Mouse (Mus musculus) large intestine, adult 2 months (tissue): ENCODE measurements at regions not wholly inside any gene's neighbourhood (a gene's known extent, or its start where the extent isn't known, plus 50 kb on each side); places are given as distances from the start of the nearest gene placed in this dataset.

Source experiments
- DNase-seq: peaks from one replicate; pipeline ENCODE4 v3.0.0-alpha.2; 2012; ENCODE audit warnings: low read depth, low spot score
- WGBS: fragments of 180-500 bp; shearing (Covaris S2); methylation state at CpG from one replicate; pipeline ENCODE4 v1.1.7; 2018; 5-methylcytosine and 5-hydroxymethylcytosine counted together

DNA sequence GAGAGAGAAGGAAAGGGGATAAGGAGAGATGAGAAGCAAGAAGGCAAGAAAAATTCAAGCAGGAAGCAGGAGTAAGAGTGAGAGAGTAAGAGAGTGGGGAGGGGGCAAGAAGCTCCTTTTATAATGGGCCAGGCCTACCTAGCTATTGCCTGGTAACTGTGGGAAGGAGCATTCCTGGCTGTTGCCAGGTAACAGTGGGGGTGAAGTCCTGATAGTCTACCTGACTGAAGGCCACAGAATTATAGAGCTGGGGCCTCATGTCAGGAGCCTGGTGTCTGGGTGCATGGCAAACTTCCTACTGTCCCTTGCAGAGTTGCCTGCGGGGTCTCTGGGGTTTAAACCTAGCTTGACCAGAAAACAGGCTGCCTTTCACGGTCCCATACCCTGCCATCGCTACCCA lies 107.0 kb upstream of the Prep start:
- no peak for DNase-seq
- WGBS: 92% methylated on average over 3 of the region's 3 CpGs

DNA sequence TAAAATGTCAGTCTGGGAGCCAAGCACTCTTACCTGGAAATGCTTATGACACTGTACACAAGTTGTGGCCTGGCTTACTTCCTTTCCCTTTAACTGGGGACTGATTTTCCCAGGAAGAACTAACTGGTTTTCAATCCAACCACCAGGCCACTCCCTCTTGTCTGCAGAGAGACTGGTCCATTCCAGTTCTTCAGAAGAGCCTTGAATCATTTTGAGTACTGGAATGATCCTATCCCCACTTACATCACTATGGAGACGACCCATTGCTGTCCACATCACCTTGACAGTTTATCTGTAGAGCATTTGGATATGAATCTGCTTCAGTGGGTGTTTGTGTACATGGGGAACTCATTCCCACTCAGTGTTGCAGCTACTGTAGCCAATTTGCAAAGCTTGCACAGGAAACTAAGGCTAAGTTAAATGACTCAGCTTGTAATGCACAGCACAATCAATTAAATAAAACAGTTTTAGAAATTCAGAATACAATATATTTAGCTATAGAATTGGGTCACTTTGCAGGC lies 121.7 kb upstream of the Prep start:
- no peak for DNase-seq
- WGBS: 57% methylated on average over 1 of the region's 1 CpGs

DNA sequence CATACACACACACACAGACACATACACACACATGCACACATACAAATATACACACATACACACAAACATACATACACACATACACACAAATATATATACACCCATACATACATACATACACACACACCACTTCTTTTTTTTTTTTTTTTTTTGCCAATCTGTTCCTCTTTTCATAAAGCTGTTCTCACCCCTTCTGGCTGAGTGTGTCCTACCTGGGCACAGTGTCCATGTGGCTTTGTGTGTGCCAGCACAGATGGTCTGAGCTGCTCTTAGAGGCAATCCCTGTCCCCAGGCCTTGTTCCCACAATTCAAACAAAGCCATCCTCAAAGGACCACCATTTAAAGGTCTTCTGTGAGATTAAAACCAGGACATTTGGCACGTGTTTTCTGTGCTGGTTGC lies 127.6 kb upstream of the Prep start:
- 62% methylated on average over 1 of the region's 1 CpGs for WGBS
- no peak for DNase-seq

DNA sequence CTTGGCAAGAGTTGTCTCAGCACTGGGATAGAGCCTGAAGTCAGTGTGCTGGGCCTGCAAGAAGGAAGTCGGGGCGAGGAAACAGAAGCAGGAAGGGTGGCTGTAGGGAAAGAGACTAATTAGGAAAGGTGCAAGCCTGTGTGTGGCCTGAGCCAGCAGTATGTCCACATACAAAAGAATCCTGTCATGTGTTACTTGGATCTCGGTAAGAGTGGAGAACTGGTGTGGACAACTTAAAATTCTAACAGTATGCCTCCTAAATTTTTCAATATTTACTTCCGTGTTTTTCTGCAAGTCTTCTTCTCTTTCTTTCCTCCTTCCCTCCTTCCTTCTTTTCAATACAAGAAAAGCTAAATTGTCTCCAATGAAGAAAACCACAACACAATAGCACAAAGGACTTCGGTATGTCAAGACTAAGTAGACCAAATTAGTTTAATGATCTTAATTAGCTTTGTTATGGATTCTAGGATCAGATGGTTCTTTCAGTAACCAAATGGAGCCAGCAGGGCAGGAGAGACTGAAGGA lies 130.0 kb upstream of the Prep start:
- no peak for DNase-seq

DNA sequence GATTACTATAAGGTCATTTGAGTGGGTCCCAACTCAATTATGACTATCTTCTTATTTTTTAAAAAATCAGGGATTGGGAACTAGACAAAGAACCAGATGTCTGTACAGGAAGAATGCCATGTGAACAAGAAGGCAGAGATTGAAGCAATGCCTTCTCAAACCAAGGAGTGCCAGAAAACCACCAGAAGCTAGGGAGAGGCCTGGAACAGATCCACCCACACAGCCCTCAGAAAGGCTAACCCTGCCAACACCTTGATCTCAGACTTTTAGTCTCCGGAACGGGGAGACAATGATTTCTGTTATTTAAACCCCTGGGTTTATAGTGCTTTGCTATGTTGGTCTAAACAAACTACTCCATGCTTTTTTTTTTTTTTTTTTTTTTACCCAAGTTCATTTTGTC lies 136.2 kb upstream of the Prep start:
- no peak for DNase-seq
- 48% methylated on average over 2 of the region's 2 CpGs for WGBS

More for the DNA sequence above, 130.0 kb upstream of the Prep start:
- WGBS: 92% methylated on average over 5 of the region's 5 CpGs

DNA sequence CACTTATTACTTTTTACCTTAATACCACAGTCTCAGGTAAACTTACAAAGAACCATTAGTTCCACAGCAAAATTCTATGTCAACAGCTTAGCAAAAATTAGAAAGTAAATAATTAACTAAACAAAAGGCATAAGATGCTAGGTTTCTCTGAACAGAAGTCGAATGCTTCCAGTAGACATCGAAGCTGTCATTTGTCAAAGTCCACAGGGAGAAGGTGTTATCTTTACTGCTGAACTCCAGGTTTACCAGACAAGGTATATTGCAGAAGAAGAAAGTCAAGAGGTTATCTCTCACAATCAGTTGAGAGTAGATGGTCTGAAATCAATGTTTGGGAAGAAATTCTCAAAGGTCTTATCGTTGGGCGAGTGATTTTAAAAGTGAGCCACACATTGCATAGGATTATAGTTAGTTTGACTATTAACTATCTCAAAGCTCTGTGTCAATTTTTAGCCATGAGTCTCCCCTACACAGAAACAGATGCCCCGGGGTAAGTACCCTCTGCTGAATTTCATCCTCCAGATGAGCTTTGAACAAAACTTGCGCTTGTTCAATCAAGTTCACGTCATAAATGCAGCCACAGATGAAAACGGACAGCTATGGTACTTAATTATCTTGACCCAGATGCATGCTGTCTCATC lies 153.1 kb upstream of the Prep start:
- WGBS: 35% methylated on average over 8 of the region's 8 CpGs
- no peak for DNase-seq

DNA sequence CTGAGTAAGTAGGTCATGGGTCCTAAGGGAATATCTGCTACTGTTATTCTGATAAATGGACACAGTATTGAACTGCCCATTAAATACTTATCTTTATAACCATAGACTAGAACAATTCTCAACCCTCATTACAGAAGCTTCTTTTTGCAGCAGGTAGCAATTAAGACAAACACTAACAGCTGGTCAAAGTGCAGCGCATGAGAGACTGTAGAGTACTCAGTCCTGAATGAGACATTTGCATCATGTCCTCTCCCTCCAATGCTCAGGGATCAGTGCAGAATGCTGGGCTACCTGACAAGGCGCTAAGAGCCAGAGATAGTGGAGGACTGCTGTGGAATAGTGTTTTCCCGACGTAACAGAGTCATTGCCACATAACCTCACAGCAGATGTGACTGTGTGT lies 162.5 kb upstream of the Prep start:
- no peak for DNase-seq
- 92% methylated on average over 4 of the region's 4 CpGs for WGBS

DNA sequence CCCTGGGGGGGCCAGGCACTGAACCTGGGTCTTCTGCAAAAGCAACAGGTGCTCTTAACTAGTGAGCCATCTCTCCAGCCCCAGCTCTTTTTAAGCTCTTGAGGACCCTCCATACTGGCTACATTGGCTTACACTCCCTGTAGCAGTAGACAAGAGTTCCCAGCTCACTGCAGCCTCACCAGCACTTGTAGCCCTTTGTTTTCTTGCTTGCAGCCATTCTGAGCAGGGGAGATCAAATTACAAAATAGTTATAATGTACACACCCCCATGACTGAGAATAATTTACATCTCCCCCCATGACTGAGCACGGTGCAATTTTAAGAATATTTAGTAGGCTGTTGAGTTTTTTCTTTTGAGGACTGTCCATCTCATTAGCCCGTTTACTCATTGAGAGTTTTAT lies 165.8 kb upstream of the Prep start:
- no peak for DNase-seq
- 74% methylated on average over 2 of the region's 2 CpGs for WGBS

DNA sequence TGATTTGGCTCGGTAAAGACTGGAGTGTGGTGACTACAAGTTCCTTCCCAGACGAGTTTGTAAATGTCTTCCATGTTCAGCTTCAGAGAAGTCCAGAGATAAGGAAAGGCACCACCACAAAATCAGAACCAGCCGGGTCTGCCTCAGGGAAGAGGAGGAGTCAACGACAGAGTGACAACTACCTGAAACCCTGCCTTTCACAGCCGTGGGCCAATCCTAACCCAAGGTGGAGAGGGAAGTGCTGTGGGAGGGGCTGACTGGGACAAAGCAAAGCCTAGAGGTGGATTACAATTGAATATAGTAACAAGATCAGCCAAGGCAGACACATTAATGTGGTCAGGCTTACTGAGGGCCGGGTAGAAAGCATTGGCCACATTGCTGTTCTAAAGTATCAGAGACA lies 174.9 kb upstream of the Prep start:
- no peak for DNase-seq
- 66% methylated on average over 6 of the region's 6 CpGs for WGBS

DNA sequence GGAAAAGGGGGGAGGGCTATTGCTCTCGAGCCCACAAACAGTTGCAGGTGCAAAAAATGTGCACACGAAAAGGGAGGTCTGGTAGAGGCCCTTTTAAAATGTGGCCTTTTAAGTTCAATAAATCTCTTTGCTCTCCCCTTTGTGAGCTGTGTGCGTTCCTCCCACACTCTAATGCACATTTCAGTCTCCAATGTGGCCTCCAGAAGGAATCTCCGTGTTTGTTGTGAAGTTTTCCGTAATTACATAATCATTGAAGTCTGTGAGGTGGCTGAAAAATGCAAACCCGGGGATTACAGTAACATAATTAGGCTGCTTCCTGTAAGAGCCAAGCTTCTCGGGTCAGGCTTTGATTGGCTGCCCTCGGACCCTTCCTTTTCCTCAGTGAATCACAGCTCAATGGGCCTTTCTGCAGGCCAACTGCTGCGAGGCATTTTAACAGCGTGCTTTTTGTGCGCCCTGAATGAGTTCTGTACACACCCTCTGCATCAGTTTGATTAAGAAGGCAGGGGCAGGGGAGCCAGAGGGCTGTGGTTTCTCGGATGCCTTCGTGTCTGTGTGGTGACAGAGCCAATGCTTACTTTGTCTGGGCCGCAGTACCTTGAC lies 179.8 kb upstream of the Prep start:
- WGBS: 67% methylated on average over 14 of the region's 14 CpGs

DNA sequence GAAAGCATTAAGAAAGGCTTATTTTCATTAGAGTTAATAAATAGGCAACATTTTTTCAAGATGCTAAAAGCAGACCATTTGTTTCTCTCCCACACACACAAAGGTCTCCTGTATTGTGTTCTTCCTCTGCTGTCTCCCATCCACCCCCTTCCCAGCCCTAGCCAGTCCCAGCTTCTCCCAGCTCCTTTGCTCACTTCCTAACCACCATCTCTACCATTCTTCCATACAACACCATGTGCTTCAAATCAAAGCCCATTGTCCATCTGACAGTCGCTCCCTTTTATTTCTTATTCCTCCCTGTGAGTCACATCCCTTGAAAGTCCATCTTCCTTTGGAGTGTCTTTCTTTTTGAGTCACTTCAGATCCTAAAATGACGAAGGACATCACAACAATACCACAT lies 185.0 kb upstream of the Prep start:
- no peak for DNase-seq
- 84% methylated on average over 2 of the region's 2 CpGs for WGBS

More for the DNA sequence above, 179.8 kb upstream of the Prep start:
- DNase-seq: no peak

DNA sequence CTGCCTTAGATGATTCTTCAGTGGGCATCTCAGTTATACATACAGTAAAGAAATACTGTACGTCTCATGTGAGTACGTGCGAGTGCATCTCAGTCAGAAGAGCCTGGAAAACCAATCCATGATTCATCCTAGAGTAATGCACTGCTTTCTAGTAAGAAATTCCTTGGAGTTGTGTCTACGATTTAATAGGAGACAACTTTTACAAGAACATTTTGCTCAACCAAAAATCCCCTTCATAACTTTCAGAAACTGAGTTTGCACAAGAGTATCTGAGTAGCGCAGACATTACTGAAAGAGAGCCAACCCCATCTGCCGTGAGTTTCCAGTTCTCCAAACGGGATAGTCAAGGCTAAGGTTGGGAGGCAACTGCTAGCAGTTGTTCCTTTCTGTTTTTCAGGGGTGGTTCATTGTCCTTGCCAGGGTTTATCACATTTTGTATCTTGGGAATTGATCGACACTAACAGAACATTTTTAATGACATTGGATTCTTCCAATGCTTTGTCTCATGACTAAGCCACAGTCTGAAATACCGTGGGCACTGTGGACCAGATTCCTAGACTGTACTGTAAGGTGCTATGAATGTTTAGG lies 189.8 kb upstream of the Prep start:
- WGBS: 79% methylated on average over 9 of the region's 9 CpGs

DNA sequence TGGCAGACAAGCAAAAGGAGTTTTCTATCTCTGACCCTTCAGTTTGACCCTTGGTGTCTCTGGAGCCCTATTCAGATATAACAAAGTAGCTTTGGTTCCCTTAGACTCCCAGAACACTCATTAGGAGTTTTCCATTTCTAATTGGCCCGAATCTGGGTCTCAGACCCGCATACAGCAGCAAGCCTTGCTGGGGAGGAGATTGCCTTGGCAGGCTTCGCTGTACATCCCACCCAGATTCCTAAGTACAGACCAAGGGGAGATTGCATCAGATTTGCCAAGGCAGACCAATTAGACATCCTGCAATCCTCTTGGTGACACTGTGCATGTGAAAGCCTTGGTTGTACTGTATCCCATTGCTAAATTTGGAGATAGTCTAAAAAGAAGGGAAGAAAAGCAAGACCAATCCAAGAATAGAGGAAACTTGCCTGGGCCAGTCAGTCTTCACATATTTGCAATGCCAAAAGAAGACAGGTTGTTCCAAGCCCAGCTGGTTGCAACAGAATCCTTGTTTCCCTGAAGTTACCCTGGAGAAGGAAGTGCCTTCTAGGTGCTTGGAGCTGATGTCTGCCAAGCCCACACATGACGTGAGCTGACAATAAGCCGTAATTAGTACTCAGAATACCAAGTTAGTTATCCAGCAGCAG lies 193.2 kb upstream of the Prep start:
- DNase-seq: no peak
- WGBS: 86% methylated on average over 5 of the region's 5 CpGs

More for the DNA sequence above, 189.8 kb upstream of the Prep start:
- DNase-seq: no peak

DNA sequence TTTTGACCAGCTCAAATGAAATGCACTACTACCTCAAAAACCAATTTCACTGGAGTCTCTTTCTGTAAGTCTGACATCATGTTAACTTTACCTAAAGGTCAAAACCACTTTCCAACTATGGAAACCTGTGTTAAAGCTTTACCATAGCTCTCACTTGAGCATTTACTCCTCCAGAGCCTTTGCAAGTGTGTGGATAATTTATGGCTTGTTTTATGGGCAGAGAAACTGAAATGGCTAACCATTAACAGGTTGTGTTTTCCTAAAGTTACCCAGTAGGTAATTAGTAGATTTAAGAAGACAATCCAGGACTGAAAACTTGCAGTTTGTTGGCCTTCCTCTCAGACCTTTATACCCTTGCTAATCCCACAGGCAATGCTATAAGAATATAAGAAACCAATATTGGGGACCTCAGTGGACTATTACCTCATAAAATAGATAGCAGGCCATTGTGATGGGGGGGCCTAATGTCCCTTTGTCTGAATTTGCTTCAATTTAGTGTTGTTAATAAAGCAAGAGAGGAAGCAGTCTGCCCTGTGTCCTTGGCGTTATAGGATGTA lies 202.7 kb upstream of the Prep start:
- 29% methylated on average over 1 of the region's 1 CpGs for WGBS
- DNase-seq: no peak

DNA sequence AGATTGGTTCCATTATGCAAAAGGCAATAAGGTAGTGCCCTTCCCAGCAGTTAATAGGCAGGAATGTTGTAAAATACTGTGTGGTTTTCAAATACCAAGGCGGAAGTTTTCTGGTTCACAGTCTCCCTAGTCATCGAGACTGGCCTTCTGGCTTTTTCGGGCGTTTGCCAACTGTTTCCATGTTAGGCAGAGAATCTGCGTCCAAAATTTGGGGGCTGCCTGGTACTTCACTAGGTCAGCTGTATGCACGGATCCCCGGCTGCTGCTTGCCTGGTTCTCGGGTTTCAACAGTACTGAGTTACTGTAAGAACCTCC lies 204.7 kb upstream of the Prep start:
- DNase-seq: peak; percentile 64
- WGBS: 20% methylated on average over 8 of the region's 8 CpGs

DNA sequence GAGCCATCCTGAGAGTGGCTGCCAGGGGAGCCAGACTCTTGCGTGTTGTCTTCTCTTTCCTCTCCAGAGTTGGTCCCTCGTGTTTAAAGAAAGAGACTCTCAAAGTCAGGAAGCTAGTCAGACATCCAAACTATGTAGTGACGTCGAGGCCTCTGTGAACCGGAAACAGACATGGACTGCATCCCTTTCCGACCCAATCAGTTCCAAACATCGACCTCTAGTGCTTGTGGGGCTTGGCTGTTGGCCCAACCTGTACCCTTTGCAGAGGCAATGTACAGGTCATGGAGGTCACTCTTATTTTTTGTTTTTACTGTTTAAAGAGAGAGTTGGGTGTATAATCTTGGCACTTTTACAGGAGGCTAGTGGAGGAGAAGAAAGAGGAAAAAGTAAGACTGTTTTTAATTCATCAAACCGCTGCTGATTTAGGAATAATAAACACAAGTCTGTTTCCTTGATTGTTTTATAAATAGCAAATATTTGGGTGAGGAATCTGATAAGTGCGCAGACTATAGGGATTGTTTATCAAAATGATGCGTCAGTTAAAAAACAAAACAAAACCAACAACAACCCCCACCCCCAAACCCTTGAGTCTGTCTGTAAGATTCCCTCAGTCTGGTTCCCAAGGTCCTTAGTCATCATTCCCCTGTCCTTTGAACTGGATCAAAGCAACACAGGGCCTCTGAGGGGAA lies 205.2 kb upstream of the Prep start:
- DNase-seq: no peak
- 14% methylated on average over 10 of the region's 10 CpGs for WGBS

DNA sequence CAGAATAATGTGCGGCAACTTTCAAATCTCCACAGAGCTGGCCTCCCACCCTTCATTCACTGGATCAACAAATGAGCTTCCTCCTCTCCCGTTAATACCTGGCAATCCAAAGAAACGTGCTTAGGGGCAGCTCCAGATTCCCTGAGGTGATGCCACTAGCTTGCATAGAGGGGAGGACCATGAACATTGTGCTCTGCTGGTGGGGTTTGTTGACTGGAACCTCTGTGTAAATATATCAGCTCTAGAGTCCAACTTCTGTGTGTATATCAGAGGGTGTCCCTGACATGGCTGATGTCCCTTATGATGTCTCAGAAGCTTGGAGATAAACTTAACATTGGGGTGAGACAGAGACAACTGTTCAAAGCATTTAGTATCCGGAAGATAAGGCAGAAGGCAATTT lies 209.6 kb upstream of the Prep start:
- 60% methylated on average over 4 of the region's 4 CpGs for WGBS
- no peak for DNase-seq

DNA sequence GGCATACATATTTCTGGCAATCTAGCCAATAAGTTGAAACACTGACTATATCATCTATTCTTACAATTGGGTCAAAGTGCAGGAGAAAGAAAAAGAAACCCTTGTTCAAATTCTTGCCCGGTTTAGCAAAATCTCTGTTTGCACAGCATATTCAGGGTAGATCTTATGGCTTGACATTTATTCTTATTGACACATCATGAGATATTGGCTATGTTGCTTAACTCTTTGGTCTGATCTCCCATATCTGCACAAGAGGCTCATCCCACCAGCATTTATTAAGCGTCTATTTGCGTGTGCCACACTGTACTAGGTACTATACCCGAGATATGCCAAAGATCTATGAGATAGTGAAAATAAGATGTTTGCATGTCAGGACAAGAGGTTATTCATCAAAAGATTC lies 212.9 kb upstream of the Prep start:
- WGBS: 74% methylated on average over 4 of the region's 4 CpGs
- no peak for DNase-seq

DNA sequence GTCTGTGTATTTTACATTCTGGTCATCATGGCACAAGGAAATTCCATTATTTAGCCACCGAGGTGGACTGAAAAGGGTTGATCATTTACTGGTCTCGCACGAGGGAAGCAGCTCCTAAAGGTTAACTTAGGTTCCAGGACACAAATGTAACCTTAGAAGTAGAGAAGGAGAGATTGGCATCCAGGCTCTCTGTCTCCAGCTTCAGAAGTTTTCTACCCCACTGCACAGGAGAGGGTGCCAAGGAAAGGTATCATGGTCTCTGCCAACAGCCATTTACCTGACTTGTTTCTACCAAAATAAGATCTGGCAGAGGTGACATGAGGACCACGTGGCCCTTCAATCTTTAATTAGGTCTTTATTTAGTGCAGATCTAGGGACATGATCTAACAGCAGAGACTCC lies 218.0 kb upstream of the Prep start:
- WGBS: 87% methylated on average over 4 of the region's 4 CpGs
- no peak for DNase-seq

DNA sequence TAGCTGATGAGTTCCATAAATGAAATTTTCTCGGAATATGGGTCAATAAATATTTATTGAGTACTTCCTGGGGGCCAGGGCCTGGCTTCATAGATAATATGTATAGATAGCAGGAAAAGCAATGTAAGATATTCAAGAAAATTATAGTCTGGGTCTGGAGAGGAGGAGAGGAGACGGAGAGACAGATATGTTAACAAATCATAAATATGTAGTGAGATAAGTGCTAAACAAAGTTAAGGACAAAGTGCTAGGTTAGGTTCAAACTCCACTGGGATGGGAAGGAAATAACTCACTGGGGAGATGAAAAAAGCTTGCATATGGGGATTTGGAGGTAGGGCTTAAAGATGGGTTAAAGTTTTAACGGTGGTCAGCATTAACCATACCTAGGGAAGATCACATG lies 220.2 kb upstream of the Prep start:
- WGBS: 29% methylated on average over 3 of the region's 3 CpGs
- DNase-seq: no peak
